Mouse (Mus musculus): Measurements from ENCODE around the gene Tnr.
A peak's percentile ranks its signal among the peaks of the same experiment; 100 is the strongest.

Gene Tnr

DNA sequence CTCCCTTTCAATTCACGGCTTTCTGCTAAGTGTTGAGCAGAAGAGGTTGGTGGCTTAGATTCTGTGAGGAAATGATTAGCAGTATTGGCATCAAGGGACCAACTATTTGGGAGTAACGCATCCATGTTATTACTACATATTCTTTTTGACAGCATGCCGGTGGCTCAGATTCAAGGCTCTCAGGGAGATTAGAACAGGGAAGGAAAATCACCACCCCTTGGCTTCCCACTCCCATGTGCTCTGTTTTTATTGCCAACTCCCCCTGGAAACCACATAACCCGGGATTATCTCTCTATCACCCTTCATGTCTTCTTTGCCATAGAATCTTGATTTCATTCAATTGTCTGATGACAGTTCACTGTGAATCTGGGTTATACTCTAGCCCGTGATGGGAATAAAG, 276.8 kb downstream of the Tnr start:
- DNase-seq (ENCODE audit: low spot score in 2 of 2): no peak

DNA sequence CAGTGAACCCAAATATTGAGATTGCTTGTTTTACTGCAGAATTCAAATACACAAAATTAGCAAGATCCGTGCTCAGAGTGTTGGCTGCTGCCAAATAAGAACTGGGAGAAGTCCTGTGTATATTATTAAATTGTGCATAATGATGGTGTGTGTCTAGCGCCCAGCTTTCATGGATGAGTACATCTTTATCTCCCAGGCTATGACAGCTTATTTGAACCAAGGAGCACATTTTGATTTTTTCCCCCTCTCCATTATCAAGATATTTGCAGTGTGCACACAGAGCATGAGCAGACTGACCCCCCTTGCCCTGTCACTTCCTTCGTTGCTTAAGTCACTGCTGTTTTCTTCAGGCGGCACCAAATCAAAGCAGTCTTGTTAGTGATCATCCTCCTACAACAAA, 278.2 kb downstream of the Tnr start:
- DNase-seq (ENCODE audit: low spot score in 2 of 2): no peak

DNA sequence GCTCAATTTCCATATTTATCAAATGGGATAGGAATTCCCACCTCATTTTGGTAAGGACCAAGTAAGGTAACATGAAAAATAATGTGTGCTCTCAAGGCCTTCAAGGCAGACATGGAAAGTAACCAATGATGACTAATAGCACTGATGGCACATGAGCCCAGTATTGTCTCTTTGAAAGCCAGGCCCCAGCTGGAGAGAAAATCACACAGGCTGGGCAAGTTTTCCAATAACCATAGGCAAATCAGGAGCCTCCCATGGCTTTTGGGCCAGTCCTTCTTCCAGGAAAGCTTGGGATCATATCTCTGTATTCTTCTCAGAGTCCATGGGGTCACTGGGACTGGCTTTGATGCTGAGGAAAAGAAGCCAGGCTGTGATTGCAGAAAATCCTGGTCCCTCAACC, 280.1 kb downstream of the Tnr start:
- DNase-seq (ENCODE audit: low spot score in 2 of 2): no peak

DNA sequence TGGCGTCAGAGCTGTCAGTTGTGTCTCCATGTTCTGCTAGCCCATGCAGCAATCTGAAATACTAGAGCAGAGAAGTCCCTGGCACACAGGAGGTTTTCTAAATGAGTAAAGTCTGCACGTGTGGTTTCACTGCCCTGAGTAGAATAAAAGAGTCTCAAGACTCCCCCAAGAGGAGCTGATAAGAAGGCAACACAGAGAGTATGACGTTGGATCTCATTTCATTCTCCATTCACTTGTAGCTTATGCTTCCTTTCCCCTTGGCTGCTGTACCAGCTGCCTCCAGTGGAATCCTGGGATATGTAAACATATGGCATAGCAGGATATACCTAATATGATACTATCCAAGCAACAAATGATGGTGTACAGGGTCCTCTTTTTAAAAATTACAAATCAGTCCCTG, 285.9 kb downstream of the Tnr start:
- no peak for DNase-seq (ENCODE audit: low spot score in 2 of 2)

DNA sequence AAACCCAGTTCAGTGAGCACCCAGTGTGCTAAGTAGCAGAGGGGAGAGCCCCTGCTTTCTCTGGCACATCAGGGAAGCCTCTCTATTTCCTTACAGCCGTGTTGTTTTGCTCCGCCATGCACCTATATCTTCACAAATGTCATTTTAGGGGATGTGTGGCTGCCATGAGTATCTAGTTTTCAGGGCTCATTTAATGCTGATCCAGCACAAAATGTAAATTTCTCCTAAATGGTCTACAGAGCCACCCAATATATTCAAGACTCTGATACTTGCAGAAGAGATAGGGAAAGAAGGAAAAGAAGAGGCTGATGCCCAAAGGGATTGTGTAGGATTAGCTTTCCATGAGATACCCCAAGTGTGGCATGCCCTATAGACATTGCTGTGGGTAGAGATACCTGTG, 288.2 kb downstream of the Tnr start:
- no peak for DNase-seq (ENCODE audit: low spot score in 2 of 2)

DNA sequence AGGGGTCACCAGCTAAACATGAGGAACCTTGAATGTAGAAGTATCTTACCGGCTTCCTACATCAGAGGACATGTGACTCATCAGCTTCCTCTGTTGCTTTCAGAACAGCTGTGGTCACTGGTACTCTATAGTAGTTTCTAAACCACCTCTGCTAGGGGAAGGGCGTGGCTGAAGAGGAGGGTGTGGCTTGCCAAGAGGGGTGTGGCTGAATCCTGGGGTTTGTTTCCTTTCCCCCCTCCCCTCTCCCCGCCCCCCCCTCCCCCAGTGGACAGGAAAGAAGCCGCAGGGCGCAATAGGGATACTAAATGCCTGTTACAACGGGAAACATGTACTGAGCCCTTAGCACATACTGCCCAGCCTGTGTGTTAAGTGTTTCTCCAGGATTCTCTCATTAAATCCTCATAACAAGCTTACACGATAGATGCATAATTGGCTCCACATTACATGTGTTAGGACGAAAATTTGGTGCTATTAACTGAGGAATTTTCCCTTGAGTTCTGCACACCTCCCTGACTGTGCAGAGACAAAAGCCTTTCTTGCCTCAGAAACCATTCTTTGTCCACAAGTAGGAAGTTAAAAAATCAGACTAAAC, 289.3 kb downstream of the Tnr start:
- peak in 1 of 2 experiments; percentile 43 for DNase-seq (ENCODE audit: low spot score in 2 of 2)

GRCm38 (mm10) chr1:159814348-159814747, 290.8 kb downstream of the Tnr start:
- no peak for DNase-seq (ENCODE audit: low spot score in 2 of 2)

DNA sequence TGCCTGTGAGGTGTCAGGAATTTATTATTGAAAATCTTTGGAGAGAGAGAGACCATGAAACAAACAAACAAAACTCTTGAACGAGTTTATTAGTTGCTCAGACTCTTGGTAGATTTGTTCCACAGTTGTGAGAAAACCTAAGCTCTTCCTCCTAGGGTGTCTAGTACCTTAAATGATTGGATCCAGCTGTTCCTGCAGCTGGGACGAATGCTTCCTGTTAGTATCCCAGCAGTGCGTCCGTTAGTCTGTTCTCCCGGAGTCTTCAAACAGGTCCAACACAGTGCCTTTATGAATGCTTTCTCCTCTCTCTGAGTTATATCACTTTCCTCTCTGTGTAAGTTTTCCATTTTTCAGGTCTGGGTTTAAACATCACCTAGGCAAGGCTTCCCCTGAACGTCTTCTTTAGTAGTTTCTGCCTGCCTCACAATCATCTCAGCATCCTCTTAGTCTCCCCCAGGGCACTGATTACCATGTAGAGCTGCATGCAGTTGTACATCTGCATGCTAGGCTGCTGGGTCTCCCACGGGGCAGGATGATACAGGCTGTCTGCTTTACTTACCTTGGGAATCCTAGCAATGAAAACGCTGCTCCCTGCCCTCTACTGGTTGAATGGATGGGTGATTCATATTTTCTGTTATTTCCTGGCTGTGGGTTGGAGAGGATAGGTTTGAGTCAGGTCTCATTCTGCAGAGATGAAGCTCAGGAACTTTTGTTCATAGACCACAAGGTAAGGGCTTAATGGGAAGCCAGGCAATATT, 293.2 kb downstream of the Tnr start:
- DNase-seq (ENCODE audit: low spot score in 2 of 2): no peak

DNA sequence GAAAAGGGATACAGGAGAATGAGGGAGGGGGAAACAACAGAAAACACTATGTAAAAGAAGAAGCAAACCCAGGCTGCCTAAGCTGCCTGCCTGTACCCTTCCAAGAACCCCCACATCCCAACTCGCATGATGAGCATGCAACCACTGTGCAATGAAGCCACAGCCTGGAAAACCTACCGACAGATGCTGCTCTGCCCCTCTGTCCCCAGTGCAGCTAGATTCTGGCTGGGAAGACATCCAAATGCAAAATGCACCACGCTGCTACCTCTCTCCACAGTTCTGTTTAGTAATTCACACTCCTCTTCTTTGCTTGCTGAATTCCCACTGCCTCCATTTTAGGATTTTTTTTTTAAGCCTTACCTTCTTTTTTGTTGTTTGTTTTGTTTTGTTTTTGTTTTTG, 295.9 kb downstream of the Tnr start:
- DNase-seq (ENCODE audit: low spot score in 2 of 2): no peak

- DNase-seq (ENCODE audit: low spot score in 2 of 2): no peak
Observed at GRCm38 (mm10) chr1:159822416-159822815, 298.8 kb downstream of the Tnr start.

- no peak for DNase-seq (ENCODE audit: low spot score in 2 of 2)
Observed at GRCm38 (mm10) chr1:159828531-159828930, 305.0 kb downstream of the Tnr start.

GRCm38 (mm10) chr1:159833165-159833564, 309.6 kb downstream of the Tnr start:
- no peak for DNase-seq (ENCODE audit: low spot score in 2 of 2)

DNA sequence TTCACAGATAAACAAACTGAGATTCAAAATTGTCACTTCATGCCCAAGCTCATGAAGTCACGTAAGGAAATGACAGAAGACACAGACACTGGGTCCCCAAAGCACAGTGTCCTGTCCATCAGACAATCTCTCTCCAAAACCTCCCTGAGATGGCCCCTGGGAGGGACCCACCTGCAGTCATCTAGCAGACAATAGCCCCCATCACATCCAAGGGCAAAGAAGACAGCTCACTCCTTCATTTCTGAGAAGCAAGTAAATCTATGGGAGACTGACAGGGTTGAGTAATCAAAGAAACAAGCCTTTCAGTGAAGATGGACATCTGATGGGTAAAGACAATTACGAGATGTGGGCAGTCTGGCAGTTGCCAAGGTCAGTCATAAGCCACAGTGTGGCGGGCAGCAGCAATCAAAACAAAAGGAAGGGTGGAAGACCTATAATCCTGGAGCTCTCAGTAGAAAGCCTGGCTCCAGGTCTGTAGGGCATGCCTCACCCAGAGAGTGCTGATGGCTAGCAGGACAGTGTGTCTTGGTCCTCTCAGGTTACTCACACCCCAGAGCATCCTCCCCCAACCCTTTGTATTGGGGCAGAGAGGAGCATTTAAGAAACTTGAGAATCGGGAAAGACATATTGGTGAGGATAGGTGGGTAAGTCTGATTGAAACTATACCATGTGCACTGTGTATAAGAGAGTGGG, 310.2 kb downstream of the Tnr start:
- DNase-seq (ENCODE audit: low spot score in 2 of 2): no peak

- no peak for DNase-seq (ENCODE audit: low spot score in 2 of 2)
Observed at GRCm38 (mm10) chr1:159835126-159835525, 311.6 kb downstream of the Tnr start.

DNA sequence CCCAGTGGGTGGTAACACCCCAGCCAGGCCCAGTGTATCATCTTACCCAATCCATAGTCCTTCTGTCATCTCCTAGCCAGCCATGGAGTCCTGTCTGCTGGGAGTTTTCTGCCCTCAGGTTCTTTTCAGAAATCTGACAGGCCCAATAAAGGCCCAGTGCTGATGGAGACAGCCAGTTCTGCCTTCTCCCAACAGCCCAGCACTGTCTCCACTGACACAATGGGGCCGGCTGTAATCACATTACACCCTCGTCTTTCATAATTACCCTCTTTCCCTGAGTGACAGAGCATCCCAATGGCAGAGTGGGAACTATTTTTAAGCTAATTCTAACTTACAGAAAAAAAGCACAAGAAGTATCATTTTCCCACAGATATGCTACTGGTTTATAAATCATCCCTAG, 316.8 kb downstream of the Tnr start:
- DNase-seq (ENCODE audit: low spot score in 2 of 2): no peak

GRCm38 (mm10) chr1:159842876-159843275, 319.3 kb downstream of the Tnr start:
- DNase-seq (ENCODE audit: low spot score in 2 of 2): no peak

DNA sequence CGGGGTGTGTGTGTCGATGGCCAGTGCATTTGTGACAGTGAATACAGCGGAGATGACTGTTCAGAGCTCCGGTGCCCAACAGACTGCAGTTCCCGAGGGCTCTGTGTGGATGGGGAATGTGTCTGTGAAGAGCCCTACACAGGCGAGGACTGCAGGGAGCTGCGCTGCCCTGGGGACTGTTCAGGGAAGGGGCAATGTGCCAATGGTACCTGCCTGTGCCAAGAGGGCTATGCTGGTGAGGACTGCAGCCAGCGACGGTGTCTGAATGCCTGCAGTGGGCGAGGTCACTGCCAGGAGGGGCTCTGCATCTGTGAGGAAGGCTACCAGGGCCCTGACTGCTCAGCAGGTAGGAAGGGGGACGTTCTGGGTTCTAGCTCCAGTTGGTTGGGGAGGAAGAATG, 328.5 kb downstream of the Tnr start:
- no peak for DNase-seq (ENCODE audit: low spot score in 2 of 2)

- DNase-seq (ENCODE audit: low spot score in 2 of 2): no peak
Observed at GRCm38 (mm10) chr1:159854261-159854660, 330.7 kb downstream of the Tnr start.

DNA sequence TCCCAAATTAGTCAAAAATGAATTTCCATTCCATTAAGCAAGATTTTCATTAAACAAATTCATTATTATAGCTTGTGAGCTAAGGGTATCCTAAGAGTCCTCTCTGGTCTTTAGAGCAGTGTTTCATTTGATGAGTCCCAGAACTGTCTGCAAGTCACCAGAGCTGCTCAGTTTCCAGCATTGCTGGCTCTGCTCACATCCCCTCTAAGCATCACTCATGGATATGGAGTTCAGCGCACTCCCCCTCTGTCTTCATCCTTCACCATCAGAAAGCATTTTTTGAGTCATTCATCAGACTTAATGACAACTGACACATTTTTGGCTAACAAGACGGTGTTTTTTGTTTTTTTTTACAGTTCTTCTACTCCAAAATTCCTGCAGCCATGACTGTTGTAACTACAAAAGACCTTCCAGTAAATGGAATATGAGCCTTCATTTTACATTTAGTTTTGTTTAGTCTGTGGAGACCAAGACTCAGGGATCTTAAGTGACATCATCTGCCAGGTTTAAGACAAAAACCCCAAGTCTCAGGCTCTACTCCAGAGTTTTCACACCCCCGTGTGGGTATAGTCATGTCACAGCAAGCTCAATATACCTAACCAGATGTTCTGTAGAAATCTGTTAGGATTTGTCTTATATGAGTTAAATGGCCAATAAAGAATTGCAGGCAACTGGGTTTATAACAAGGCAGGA, 338.4 kb downstream of the Tnr start:
- DNase-seq (ENCODE audit: low spot score in 2 of 2): no peak

DNA sequence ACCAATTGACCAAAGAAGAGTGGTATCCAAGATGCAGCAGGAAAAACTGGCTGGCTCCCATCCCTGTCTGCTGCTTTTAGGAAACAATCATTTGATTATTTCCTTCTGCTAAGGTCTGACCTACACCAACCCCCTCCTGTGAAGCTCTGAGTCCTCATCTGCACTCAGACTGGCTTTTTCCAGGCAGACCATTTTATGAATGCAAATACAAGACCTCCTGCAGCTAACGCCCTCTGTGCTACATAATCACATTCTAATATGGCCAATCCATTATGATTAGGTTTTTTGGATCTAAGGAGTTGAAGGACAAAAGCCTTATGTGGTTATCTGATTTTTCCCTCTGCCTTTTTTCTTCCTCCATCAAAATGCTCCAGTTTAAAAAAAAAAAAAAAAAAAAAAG, 342.1 kb downstream of the Tnr start:
- no peak for DNase-seq (ENCODE audit: low spot score in 2 of 2)

DNA sequence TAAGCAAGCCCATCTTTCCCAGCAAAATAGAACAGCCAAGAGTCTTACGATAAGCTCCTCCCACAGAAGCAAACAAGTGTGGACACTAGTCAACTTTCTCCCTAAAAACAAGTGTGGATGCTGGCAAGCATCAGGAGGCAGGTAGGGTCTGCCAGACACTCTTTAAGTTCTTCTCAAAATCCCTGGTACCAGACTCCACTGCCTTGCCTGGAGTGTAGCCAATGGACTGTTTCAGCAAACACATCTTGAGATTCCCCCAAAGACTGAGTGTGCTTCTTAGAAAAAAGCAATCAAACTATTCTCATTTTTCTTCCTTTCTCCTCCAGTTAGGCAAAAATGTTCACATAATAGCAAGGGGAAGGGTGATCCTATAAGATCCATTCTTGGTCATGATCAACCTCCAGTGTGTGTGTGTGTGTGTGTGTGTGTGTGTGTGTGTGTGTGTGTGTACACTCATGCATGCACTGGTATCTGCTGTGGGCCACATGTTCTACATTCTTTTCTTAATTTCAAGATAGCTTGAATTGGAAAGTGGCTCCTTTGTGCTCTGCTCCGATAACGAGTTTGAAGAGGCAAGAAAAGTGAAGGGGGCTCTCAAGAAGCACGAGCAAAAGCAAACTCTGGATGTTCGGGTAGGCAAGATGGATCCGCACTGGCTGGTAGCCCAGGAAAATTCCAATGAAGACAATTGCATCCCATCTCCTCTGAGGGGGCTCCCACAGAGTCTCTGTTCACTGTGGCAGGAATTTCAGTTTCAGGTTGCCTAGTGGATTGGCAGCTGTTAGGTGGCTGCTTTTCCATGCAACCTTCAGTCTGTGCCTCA, 346.3 kb downstream of the Tnr start:
- DNase-seq (ENCODE audit: low spot score in 2 of 2): no peak

- no peak for DNase-seq (ENCODE audit: low spot score in 2 of 2)
Observed at GRCm38 (mm10) chr1:159872866-159873265, 349.3 kb downstream of the Tnr start.

Measured in spleen, postnatal 10 days (tissue).